Mouse (Mus musculus) mouse embryonic stem cell (cell line): ENCODE results near the gene Fbxo28.
"Not testable (repeated sequence)": the region's sequence is repeated elsewhere in the genome, so short reads cannot be mapped to it uniquely, and the experiment has no call there.

ENCODE experiments used
- in situ Hi-C, 2 experiments: fragments of 300-500 bp; cut with MboI; formaldehyde crosslinking; loops; 1 replicate in 1 of 2; 3 replicates in 1 of 2; pipeline ENCODE4 v1.14.3; 2019 to 2020; ENCODE audit warnings: low sequenced_read_pairs in 2 of 2, low pct_unique_long_range_greater_than_20kb in 1 of 2, mixed read lengths in 1 of 2; ENCODE audit not compliant: unreplicated experiment in 1 of 2

Gene Fbxo28

GRCm38 (mm10) chr1:182302176-182302870 is 39.1 kb downstream of the Fbxo28 start:
- in situ Hi-C loops, result loop anchor here (25.0 kb wide), 1 partner anchor 415 kb away; no protein-coding TSS in a partner anchor

- in situ Hi-C loops, result no loop called here
Measured at GRCm38 (mm10) chr1:182297821-182298220, 43.6 kb downstream of the Fbxo28 start.

GRCm38 (mm10) chr1:182297246-182297645 is 44.2 kb downstream of the Fbxo28 start:
- in situ Hi-C loops, result no loop called here

DNA sequence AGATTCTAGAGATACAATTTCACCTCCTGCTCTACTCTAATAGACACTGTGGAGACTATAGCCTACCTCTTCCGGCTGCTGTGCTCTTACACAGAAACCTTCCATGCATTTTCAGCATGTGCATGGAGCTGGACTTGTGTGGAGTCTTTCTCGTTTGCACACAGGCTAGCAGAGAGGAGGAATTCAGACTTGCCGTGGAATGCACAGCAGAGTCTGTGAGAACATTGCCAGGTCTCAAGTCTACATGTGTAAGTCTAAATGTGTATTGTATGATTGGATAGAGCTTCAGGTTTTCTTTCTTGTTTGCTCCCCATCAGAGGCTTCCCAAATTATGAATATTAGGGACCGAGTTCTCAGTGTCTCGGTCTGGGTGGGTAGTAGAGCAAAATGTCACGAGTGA is 44.6 kb downstream of the Fbxo28 start:
- in situ Hi-C loops, result no loop called here

DNA sequence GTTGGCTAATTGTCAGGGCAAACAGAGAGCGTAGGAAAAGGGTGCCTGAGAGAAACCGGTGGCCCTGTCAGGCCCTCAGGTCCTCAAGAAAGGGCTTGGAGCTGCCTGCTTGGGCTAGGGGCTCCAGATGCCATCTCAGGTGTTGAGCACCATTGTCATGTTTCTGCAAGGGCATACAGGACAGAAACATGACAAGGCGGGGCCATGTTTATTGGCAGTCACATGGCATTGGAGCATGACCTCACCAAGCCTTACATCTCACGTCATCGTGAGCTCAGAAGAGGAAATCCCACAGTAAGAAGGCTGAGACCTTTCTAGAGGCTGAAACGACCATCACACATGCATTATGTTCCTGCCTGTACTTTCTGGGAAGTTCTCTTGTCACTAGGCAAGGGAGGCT is 45.3 kb downstream of the Fbxo28 start:
- in situ Hi-C loops, result no loop called here

DNA sequence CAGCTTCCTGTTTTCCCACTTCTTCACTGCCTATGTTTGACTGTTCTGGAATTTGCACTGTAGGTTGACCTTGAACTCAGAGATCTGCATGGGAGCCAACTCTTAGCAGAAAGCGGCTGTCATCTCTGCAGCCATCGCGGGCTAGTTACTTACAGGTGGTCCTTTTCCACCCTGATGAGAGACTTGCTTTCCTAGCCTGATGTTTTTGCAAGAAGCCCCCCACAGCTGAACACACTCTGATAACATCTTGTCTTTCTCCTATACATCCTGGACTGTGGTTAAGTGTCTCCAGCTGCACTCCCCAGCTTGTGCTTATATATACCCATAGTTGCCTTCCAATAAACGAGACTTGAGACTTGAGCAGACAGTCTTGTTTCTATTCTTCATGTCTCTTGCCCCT is 49.1 kb downstream of the Fbxo28 start:
- in situ Hi-C loops, result no loop called here

DNA sequence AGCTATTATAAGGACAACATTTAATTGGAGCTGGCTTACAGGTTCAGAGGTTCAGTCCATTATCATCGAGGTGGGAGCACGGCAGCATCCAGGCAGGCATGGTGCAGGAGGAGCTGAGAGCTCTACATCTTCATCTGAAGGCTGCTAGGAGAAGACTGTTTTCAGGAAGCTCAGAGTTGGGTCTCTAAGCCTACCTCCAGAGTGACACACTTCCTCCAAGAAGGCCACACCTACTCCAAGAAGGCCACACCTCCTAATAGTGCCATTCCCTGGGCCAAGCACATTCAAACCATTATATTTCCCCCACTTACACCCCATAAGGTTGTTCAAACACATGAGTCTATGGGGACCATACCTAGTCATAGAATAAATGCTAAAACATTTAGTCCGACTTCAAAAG is 50.7 kb downstream of the Fbxo28 start:
- in situ Hi-C loops, result not testable (repeated sequence)

DNA sequence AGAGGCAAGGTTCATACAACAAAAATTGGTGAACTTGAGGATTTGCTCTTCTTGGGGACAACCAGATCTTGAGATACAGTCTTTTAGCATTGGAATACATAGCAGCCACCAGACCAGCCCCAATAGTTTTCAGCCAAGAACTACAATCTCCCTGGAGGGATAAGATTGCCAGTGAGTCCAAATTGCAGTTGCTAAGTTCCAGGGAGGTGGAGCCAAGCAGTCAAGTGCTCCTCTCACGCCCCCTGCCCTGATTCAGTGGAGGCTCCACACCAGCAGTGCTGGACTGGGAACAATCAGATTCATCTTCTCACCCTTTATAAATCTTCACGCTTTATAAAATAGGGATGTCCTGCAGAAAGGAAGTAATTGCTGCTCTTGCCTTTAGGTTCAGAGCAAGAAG is 51.6 kb downstream of the Fbxo28 start:
- in situ Hi-C loops, result loop anchor here in 1 of 2 experiments (10.0 kb wide), 1 partner anchor 135 kb away; no protein-coding TSS in a partner anchor

DNA sequence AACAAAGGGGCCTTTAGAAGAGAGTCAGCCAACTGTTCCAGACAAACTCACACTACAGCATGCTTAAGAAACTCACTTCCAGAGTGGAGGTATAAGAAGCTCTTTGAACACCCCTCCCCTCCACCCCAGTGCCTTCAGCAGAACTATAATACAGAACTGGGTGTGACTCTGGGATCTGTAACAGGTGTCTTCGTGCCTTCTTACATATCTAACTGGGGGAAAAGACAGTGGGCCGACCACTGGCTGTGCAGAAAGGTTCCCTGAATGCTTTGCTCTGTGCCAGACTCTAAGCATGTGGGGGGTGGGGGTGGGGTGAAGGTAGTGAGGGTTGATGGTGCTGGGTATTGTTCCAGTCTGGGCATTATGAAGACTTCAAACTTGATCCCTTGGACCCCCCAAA is 52.8 kb downstream of the Fbxo28 start:
- in situ Hi-C loops, result loop anchor here in 1 of 2 experiments (10.0 kb wide), 1 partner anchor 134 kb away; no protein-coding TSS in a partner anchor

GRCm38 (mm10) chr1:182287781-182288180 is 53.6 kb downstream of the Fbxo28 start:
- in situ Hi-C loops, result loop anchor here in 1 of 2 experiments (10.0 kb wide), 1 partner anchor 133 kb away; no protein-coding TSS in a partner anchor

DNA sequence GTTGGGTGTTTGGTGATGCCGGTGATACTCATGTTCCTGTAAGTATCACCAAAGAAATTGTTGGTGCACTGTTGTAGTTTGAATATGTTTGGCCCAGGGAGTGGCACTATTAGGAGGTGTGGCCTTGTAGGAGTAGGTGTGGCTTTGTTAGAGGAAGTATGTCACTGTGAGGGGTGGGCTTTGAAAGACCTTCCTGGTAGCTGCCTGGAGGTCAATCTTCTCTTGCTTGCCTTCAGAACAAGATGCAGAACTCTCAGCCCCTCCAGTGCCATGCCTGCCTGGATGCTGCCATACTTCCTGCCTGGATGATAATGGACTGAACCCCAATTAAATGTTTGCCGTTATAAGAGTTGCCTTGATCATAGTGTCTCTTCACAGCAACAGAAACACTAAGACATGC is 56.6 kb downstream of the Fbxo28 start:
- in situ Hi-C loops, result loop anchor here in 1 of 2 experiments (10.0 kb wide), 1 partner anchor 130 kb away; no protein-coding TSS in a partner anchor

GRCm38 (mm10) chr1:182283231-182283630 is 58.2 kb downstream of the Fbxo28 start:
- in situ Hi-C loops, result loop anchor here in 1 of 2 experiments (10.0 kb wide), 1 partner anchor 128 kb away; no protein-coding TSS in a partner anchor

DNA sequence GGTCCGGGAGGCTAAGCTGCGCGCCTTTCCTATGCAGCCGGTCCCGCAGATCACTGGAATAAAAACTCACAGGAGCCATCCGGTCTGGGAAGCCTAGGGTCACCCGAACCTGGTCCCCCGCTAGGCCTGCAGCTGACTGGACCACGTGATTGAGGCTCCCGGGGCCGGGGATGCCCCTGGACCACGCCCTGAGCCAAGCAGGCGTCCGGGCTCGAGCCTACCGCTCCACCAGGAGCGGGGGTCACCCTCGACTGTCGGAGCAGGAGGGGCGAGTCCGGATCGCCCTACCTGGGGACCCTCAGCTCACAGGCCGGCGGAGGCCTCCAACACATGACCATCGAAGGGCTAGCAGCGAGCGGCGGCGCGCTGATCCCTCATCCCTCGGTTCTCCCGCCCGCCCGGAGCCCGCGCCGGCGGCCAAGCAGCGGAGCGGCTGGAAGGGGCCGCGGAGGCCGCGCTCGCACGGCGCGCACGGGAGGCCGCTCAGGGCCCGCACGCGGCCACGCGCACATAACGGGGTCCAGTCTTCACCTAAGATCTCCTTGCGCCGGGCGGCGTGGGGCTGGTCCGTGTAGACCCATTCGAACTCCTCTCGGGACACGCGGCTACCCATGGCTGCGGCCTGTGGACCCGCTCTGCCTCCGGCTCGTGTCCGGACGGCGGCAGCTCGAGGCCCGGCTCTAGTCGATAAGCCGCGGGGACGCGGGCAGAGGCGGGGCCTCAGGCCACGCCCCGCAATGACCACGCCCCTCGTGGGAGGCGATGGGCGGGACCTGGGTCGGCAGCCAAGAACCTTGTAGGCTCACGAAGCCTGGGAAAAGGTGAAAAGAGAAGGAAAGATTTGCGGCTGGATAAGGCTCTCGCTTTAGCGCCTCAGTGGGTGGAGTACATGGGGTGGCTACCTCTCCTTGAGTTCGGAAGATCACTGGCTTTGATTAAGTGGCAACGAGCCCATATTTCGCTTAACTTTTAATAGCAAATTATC is 59.0 kb downstream of the Fbxo28 start, which contains the start of gene Degs1:
Gene Degs1, minus strand, starts transcription at position 714 of the 985 bp plus-strand sequence.
- in situ Hi-C loops, result loop anchor here in 1 of 2 experiments (10.0 kb wide), 1 partner anchor 128 kb away; no protein-coding TSS in a partner anchor

DNA sequence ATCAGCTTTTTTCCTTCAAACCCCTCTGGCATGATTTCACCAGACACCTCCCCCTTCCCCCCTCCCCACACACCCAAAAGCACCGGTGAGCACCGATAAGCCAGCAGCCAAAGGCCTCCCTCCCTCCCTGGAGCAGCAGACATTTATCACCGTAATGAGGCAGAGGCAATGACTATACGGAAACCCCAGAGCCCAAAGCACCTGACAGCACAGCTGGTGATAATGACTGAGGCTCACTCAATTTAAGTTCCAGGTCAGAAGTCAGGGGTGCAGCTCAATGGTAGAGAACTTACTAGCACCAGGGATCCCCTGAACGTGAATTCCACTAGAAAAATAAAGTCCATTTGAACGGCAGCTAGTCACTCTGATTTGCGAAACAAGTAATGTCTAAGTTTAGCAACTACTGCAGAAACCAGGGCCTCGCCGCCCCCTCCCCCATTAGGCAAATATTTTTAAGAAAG is 60.1 kb downstream of the Fbxo28 start:
- in situ Hi-C loops, result loop anchor here in 1 of 2 experiments (10.0 kb wide), 1 partner anchor 126 kb away; no protein-coding TSS in a partner anchor

GRCm38 (mm10) chr1:182280577-182280976 is 60.9 kb downstream of the Fbxo28 start:
- in situ Hi-C loops, result loop anchor here in 1 of 2 experiments (10.0 kb wide), 1 partner anchor 126 kb away; no protein-coding TSS in a partner anchor

- in situ Hi-C loops, result loop anchor here in 1 of 2 experiments (10.0 kb wide), 1 partner anchor 125 kb away; no protein-coding TSS in a partner anchor
Measured at GRCm38 (mm10) chr1:182280046-182280445, 61.4 kb downstream of the Fbxo28 start.

GRCm38 (mm10) chr1:182279436-182279835 is 62.0 kb downstream of the Fbxo28 start:
- in situ Hi-C loops, result no loop called here

GRCm38 (mm10) chr1:182275109-182275508 is 66.3 kb downstream of the Fbxo28 start:
- in situ Hi-C loops, result no loop called here
